Mouse (Mus musculus): ENCODE measurements around the gene Cage1.

Gene Cage1

GRCm38 (mm10) chr13:37965126-37965914 lies 71.5 kb downstream of the Cage1 start:
- peak; percentile 73 for DNase-seq (ENCODE audit: low spot score)

- DNase-seq (ENCODE audit: low spot score), result no peak
These were observed 72.5 kb downstream of the Cage1 start for GRCm38 (mm10) chr13:37964128-37965087.

GRCm38 (mm10) chr13:37963354-37964007 lies 73.4 kb downstream of the Cage1 start:
- DNase-seq (ENCODE audit: low spot score), result peak; percentile 96

- no peak for DNase-seq (ENCODE audit: low spot score)
These were observed 74.3 kb downstream of the Cage1 start for GRCm38 (mm10) chr13:37962541-37962940.

- no peak for DNase-seq (ENCODE audit: low spot score)
These were observed 76.9 kb downstream of the Cage1 start for GRCm38 (mm10) chr13:37959936-37960335.

- DNase-seq (ENCODE audit: low spot score), result no peak
These were observed 77.5 kb downstream of the Cage1 start for GRCm38 (mm10) chr13:37959239-37959907.

GRCm38 (mm10) chr13:37958498-37959238 lies 78.2 kb downstream of the Cage1 start:
- no peak for DNase-seq (ENCODE audit: low spot score)

Measured in embryo, embryonic 10.5 days (tissue).